Mouse (Mus musculus): Measurements from ENCODE around the gene Iyd. TPM values are rescaled to one million over a fixed set of nuclear protein-coding genes. Genes with fewer than 3 reads are reported as not detected.
A peak's percentile ranks its signal among the peaks of the same experiment; 100 is the strongest.
"Not testable (repeated sequence)": the region's sequence is repeated elsewhere in the genome, so short reads cannot be mapped to it uniquely, and the experiment has no call there.

Gene Iyd
- 0.15 TPM in 1 of 2 replicates, not detected in the other for polyA plus RNA-seq (2016; fragmentation: Nextera tagmentation; extraction: Ambion mirVana)

- H3K36me3 ChIP-seq = no peaks in the 10 kb centered on the region
- WGBS = 69% methylated on average over 16 of the region's 16 CpGs
- no peak within 1 kb of the TSS for H3K9ac ChIP-seq
- no peak for ATAC-seq (ENCODE audit: insufficient number of reproducible peaks, insufficient read depth, low FRiP score, low TSS enrichment)
- H3K4me2 ChIP-seq (replicated peaks) = no peak within 1 kb of the TSS
- H3K4me3 ChIP-seq = no peak within 1 kb of the TSS
- no peaks in the 10 kb centered on the region for H3K9me3 ChIP-seq
- H3K27ac ChIP-seq = no peak within 1 kb of the TSS
- peaks cover 4% of the 10 kb centered on the region; the same call in 1 of the 2 replicates for H3K4me1 ChIP-seq
- no peaks in the 10 kb centered on the region for H3K27me3 ChIP-seq
These were observed at the start of gene Iyd for GRCm38 (mm10) chr10:3540003-3540827. Iyd (plus strand) TSS chr10:3540240.

DNA sequence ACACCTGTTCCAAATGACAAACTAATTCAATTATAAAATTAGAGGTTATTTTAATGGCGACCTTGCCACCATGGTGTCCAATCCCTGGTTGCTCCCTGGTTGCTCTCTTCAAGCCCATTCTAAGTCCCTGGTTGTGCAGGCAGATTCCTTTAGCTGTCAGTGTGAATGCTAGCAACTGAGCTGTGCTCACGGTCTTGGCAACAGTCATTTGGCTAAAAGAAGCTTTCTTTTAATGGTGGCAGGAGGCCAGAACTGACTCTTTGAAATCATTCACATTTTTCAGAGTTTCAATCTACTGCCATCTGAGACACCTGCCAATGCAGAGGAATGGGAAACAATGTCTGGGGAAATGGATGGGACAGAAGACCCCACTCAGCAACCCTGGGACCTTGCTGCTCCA, 43.2 kb upstream of the Iyd start:
- Histone ChIP-seq H3K4me3 (no peak overlapping the region), H3K4me1 (no peaks in the 10 kb centered on the region), H3K4me2 (replicated peaks) (no peak overlapping the region), H3K27me3 (no peaks in the 10 kb centered on the region), H3K36me3 (no peaks in the 10 kb centered on the region), H3K27ac (no peak overlapping the region), H3K9ac (no peak overlapping the region), H3K9me3 (no peaks in the 10 kb centered on the region)
- WGBS = 76% methylated on average over 2 of the region's 2 CpGs
- ATAC-seq (ENCODE audit: insufficient number of reproducible peaks, insufficient read depth, low FRiP score, low TSS enrichment) = no peak

DNA sequence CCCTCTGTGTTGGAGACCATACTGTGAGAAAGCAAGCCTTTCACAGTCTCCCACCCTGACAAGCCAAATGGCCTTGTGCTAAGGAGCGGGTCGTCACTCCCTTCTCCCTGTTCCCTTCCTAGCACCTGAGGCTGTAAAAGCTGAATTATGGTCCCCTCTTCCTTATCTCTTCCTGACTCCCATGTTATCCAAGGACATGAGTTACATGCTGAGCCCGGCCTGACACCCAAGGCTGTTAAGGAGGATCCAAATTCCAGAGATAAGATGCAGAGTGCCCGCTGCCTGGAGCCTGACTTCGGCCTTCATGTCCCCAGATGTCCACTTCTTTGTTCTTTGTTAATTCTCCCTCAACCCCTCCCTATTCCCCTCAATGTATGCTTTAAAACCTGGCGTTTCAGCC, 39.2 kb upstream of the Iyd start:
- H3K36me3 ChIP-seq; H3K27me3 ChIP-seq; H3K4me2 ChIP-seq (replicated peaks); H3K9me3 ChIP-seq; H3K9ac ChIP-seq; H3K4me3 ChIP-seq; ATAC-seq (ENCODE audit: insufficient number of reproducible peaks, insufficient read depth, low FRiP score, low TSS enrichment); H3K4me1 ChIP-seq; H3K27ac ChIP-seq: not testable (repeated sequence)
- WGBS = 96% methylated on average over 6 of the region's 6 CpGs

- WGBS = 54% methylated on average over 8 of the region's 8 CpGs
- H3K4me1 ChIP-seq = peaks cover 10% of the 10 kb centered on the region; the same call in 1 of the 2 replicates
- H3K9me3 ChIP-seq = no peaks in the 10 kb centered on the region
- ATAC-seq (ENCODE audit: insufficient number of reproducible peaks, insufficient read depth, low FRiP score, low TSS enrichment) = peak; percentile 82
- H3K36me3 ChIP-seq = no peaks in the 10 kb centered on the region
- peak overlapping the region; percentile 41 for H3K27ac ChIP-seq
- H3K4me3 ChIP-seq = no peak overlapping the region
- no peak overlapping the region for H3K9ac ChIP-seq
- no peak overlapping the region for H3K4me2 ChIP-seq (replicated peaks)
- H3K27me3 ChIP-seq = no peaks in the 10 kb centered on the region
These were observed 32.4 kb upstream of the Iyd start for GRCm38 (mm10) chr10:3507484-3508221.

DNA sequence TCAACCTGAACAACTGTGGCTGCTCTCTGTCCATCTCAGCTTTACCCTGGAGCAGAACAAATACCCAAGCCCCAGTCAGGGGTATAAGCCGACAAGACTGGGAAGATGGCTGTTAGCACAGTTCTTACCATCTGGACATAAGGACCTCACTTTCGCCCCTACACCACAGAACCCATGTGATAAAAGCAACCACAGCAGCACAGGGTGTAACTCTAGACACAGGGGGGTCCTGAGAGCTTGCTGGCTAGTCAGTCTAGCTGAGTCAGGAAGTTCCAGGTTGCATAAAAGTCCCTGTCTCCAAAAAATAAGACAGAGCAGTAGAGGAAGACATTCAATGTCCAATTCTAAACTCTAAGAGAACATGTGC, 31.8 kb upstream of the Iyd start:
- WGBS = 55% methylated on average over 2 of the region's 2 CpGs
- Histone ChIP-seq H3K4me1 (peaks cover 10% of the 10 kb centered on the region; the same call in 1 of the 2 replicates), H3K27me3 (no peaks in the 10 kb centered on the region), H3K36me3 (no peaks in the 10 kb centered on the region), H3K4me3 (no peak overlapping the region), H3K9me3 (no peaks in the 10 kb centered on the region), H3K27ac (peak overlapping the region; percentile 41), H3K9ac (no peak overlapping the region), H3K4me2 (replicated peaks) (no peak overlapping the region)
- ATAC-seq (ENCODE audit: insufficient number of reproducible peaks, insufficient read depth, low FRiP score, low TSS enrichment) = 0 out of 2 replicates have a peak, but pooled peaks have one; percentile 38

GRCm38 (mm10) chr10:3508746-3509145, 31.3 kb upstream of the Iyd start:
- H3K9me3 ChIP-seq = no peaks in the 10 kb centered on the region
- H3K4me1 ChIP-seq = peaks cover 10% of the 10 kb centered on the region; the same call in 1 of the 2 replicates
- H3K4me2 ChIP-seq (replicated peaks) = no peak overlapping the region
- no peak overlapping the region for H3K27ac ChIP-seq
- no peak overlapping the region for H3K4me3 ChIP-seq
- no peak for ATAC-seq (ENCODE audit: insufficient number of reproducible peaks, insufficient read depth, low FRiP score, low TSS enrichment)
- H3K9ac ChIP-seq = no peak overlapping the region
- no peaks in the 10 kb centered on the region for H3K36me3 ChIP-seq
- 50% methylated on average over 2 of the region's 2 CpGs for WGBS
- no peaks in the 10 kb centered on the region for H3K27me3 ChIP-seq

DNA sequence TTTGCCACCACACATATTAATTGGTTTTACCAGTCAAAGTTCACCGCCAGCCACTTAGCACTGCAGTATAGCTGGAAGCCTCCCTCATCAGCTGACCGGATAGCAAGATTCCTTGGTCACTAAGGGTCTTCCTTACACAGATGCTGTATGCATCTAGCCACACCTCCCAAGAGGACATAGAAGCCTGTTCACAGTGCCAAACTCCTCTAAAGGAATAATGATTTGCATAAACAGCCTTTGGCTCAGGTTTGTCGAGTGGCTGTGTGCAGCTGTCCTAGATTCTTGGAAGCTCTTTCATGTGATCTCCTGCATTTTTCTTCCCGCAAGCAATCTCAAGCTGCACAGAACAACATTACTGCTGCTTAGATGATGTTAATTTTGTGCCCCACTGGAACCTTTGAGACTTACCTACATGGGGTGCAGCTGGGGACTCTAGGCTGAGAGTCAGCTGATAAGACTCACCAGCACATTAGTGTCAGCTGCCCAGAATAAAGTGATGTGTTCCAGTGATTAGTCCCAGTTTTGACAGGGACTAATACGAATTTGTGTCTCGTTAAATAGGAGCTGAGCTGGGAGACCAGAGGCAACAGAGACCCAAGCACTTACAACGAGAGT, 30.3 kb upstream of the Iyd start:
- Histone ChIP-seq H3K36me3 (no peaks in the 10 kb centered on the region), H3K27me3 (no peaks in the 10 kb centered on the region), H3K4me1 (peaks cover 10% of the 10 kb centered on the region; the same call in 1 of the 2 replicates), H3K4me2 (replicated peaks) (no peak overlapping the region), H3K9me3 (no peaks in the 10 kb centered on the region), H3K4me3 (no peak overlapping the region), H3K27ac (no peak overlapping the region), H3K9ac (no peak overlapping the region)
- 68% methylated on average over 7 of the region's 7 CpGs for WGBS
- ATAC-seq (ENCODE audit: insufficient number of reproducible peaks, insufficient read depth, low FRiP score, low TSS enrichment) = no peak

DNA sequence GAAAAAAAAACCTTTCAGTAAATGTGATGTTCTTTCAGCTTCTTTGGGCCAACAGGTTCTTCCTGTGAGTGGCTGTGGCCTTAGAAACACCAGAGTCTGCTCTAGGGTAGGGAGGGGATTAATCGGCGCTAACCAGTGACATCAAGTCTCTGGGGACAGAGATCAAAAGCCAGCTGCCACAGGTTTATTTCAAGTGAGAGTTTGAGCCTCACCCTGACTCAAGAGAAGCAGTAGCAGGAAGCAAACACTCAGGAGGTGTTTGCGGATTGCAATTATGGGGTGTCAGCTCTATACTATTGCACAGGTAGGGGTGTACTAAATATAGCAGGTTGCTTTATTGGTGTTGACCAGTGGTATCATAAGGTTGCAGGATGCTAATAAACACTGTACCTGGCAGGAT, 29.6 kb upstream of the Iyd start:
- ATAC-seq (ENCODE audit: insufficient number of reproducible peaks, insufficient read depth, low FRiP score, low TSS enrichment) = no peak
- no peak overlapping the region for H3K27ac ChIP-seq
- no peak overlapping the region for H3K9ac ChIP-seq
- H3K4me3 ChIP-seq = no peak overlapping the region
- no peaks in the 10 kb centered on the region for H3K36me3 ChIP-seq
- 61% methylated on average over 3 of the region's 3 CpGs for WGBS
- H3K27me3 ChIP-seq = no peaks in the 10 kb centered on the region
- H3K4me2 ChIP-seq (replicated peaks) = no peak overlapping the region
- no peaks in the 10 kb centered on the region for H3K9me3 ChIP-seq
- peaks cover 10% of the 10 kb centered on the region; the same call in 1 of the 2 replicates for H3K4me1 ChIP-seq

DNA sequence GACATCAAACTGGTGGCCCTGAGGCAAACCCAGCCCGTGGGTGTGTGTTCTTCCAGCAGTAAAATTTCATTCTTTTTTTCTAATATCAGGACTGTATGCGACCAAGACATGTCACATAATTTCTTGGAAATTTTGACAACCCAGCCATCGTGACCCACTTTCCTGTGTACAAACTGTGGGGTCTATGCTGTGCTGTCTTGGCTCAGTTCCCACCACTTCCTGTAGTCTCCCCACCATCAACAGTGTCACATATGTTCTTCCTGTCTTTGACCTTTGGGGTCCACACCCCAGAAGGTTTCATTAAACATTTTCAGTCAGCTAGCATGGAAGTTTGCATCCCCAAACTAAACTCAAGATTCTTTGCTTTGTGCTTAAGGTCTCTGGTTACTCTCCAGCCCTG, 28.6 kb upstream of the Iyd start:
- no peaks in the 10 kb centered on the region for H3K9me3 ChIP-seq
- H3K4me3 ChIP-seq = no peak overlapping the region
- no peak overlapping the region for H3K9ac ChIP-seq
- H3K27ac ChIP-seq = no peak overlapping the region
- no peaks in the 10 kb centered on the region for H3K36me3 ChIP-seq
- H3K4me1 ChIP-seq = peaks cover 10% of the 10 kb centered on the region; the same call in 1 of the 2 replicates
- no peak for ATAC-seq (ENCODE audit: insufficient number of reproducible peaks, insufficient read depth, low FRiP score, low TSS enrichment)
- no peak overlapping the region for H3K4me2 ChIP-seq (replicated peaks)
- WGBS = 61% methylated on average over 3 of the region's 3 CpGs
- H3K27me3 ChIP-seq = no peaks in the 10 kb centered on the region

DNA sequence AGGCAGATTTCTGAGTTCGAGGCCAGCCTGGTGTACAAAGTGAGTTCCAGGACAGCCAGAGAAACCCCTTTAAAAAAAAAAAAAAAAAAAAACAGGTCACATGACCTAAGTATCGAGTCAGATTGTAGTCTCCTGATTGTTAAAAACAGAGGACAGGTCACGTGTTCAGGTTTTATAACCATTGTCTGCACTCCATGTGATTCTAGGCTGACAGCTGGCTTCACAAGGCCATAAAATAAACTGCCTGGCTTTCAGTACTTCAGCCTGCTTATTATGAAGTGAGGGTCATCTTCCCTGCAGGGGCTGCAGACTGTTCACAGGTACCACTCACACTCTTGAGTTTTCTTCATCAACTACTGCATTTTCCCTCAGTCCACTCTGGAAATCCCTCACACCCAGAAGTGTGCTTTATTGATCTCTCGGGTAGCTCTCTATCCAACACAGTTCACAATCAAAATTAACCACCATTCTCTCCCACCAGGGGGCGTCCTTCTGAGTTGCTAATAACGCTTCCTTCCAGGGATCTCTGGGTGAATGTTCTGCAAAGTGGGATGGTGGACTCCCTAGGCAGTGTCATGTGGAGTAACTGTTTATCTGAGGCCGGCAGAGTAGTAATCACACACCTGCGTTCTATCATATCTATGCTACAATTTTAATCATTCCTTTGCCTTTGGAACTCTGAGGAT, 27.3 kb upstream of the Iyd start:
- Histone ChIP-seq H3K4me3 (no peak overlapping the region), H3K9me3 (no peaks in the 10 kb centered on the region), H3K4me1 (peaks cover 9% of the 10 kb centered on the region; the same call in 1 of the 2 replicates), H3K27me3 (no peaks in the 10 kb centered on the region), H3K27ac (no peak overlapping the region), H3K4me2 (replicated peaks) (no peak overlapping the region), H3K36me3 (no peaks in the 10 kb centered on the region), H3K9ac (no peak overlapping the region)
- ATAC-seq (ENCODE audit: insufficient number of reproducible peaks, insufficient read depth, low FRiP score, low TSS enrichment) = no peak
- 67% methylated on average over 8 of the region's 8 CpGs for WGBS

DNA sequence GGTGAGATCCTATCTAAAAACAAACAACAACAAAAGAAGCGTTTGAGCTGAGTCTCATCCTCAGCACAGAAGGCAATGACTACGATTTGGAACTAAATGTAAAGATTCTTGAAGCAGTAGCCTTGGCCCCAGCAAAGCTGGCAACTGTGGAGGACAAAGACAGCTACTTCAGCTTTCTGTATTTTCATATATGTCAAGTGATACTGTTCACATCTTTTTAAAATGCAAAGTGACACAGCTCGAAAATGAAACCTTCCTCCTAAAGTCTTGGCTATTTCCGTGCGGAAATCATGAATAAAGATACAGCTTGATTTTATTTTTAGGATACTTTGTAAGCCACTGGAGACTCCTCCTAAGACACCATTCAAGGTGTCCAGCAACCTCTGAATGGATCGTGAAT, 26.1 kb upstream of the Iyd start:
- ATAC-seq (ENCODE audit: insufficient number of reproducible peaks, insufficient read depth, low FRiP score, low TSS enrichment) = no peak
- no peaks in the 10 kb centered on the region for H3K36me3 ChIP-seq
- WGBS = 65% methylated on average over 6 of the region's 6 CpGs
- H3K27ac ChIP-seq = no peak overlapping the region
- no peaks in the 10 kb centered on the region for H3K9me3 ChIP-seq
- H3K9ac ChIP-seq = no peak overlapping the region
- 0 out of 2 replicates have a peak, but pooled peaks cover 3% of the 10 kb centered on the region for H3K4me1 ChIP-seq
- no peak overlapping the region for H3K4me2 ChIP-seq (replicated peaks)
- H3K4me3 ChIP-seq = no peak overlapping the region
- no peaks in the 10 kb centered on the region for H3K27me3 ChIP-seq

All from embryonic facial prominence, embryonic 12.5 days (tissue).